Mouse (Mus musculus): ENCODE data around the gene Cntn4. TPM values are rescaled to one million over a fixed set of nuclear protein-coding genes. Genes with fewer than 3 reads are reported as not detected.

Gene Cntn4
- total RNA-seq, 2 experiments from 2014 or later: not detected

DNA sequence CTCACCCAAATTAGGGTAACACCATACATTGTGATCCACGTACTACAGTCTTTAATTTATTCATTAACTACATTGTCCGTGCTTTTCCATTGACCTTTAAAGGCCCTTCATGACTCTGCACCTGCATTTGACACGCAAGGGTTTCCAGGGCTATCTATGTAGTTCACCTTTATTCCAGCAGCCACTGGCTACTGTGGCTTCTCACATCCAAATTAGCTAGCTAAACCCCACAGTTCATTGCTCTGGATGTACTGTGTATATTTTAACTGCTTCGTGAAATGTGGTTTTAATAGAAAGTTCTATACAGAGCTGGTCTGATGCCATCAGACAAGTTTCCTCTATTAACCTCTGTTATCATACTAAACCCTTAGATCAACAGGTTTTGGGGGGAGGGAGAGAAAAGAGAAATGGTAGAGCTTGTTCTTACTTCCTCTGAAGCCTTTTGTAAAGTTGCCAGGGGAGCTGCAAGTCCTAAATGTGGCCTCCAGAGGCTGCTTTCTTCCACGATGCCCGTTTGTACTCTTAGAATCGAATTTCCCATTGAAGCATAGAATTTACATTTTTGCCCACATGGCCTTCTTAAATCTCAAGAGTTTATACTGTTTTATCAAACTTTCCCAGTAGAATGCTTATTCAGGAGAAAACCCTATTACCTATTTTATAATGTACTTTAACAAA lies 1066.2 kb downstream of the Cntn4 start:
- intact Hi-C loops (cut with DNase I): no loop called here
- no peak for DNase-seq (ENCODE audit: low spot score)

DNA sequence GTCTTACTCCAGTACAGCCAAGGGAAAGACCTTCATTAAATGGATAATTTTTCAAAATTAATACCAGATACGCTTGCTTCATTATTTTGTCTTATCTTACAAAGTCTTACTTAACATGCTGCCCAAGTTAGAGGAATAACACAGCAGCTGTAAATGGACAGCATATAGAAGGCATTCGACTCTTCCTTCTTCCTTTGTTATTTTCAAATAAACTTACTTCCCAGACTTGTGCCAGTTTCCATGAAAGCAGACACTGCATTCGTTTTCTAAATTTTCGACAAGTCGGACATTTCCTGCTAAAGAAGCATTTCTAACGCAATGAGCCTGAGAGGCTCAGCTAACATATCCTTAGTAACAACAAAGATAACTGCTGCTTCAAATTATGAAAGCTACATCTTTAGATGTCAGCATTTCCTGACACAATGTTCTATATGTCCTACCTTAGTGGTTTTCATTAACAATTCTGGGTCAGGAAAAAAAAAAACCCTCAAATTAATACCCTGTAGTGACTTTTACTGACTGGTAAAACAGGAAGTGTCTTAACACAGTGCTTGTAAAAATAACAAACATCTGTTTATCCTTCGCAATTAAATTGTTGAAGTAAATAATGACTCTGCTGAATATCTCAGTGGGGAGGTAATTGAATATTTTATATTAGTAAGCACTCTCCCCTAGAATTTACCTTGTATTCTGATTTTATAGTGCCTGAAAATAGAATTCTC lies 1068.4 kb downstream of the Cntn4 start:
- DNase-seq (ENCODE audit: low spot score): no peak

DNA sequence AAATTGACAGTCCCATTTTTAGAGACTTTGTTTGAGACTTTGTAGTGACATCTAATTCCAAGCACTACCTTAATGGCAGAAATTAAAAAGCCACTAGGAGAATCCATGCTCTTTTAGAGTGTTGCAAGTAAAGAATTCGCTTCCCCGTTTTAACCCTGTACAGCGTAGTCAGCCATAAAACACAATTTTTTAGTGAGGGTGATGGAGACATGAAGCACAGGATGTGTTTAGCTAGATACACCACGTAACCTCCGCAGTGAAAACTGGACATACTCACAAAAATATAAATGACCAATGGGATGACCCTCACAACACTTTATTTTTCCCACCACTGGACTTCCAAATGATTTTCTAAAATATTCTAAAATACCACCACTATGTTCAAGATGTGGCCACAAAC lies 1069.8 kb downstream of the Cntn4 start:
- intact Hi-C loops (cut with DNase I): no loop called here
- no peak for DNase-seq (ENCODE audit: low spot score)

More for the DNA sequence above, 1068.4 kb downstream of the Cntn4 start:
- intact Hi-C loops (cut with DNase I): no loop called here

DNA sequence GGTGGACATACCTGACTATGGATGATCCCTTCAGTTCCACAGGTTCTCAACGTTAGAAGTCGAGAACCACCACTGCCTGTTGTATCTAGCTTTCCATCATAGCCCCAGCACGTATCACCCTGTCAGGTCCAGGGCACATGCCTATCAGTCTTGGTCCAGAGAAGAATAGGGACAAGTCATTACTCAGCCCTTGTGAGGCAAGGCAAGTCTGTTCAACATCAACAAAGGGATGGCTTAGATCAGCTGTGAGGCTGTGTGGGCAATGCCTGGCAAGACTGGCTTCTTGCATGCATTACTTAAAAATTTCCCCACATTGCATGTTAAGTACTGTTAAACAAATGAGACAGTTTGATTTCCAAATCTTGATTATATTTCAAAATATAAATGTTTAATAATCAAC lies 1070.3 kb downstream of the Cntn4 start:
- intact Hi-C loops (cut with DNase I): no loop called here
- no peak for DNase-seq (ENCODE audit: low spot score)

Measured in heart, postnatal 25 days (tissue).